Mouse (Mus musculus): Measurements from ENCODE around the gene Capn12.

GRCm38 (mm10) chr7:28880554-28880953, 668 bp upstream of the Capn12 start:
- TF ChIP-seq POLR2A (IDR thresholded peaks at IDR 0.05; ENCODE audit: borderline replicate concordance, low read depth, low read length), result no peak
- no peak for TF ChIP-seq CTCF (IDR thresholded peaks at IDR 0.05; ENCODE audit: low read depth, low read length)
